Mouse (Mus musculus) lung, adult 2 months (tissue): ENCODE measurements at regions not wholly inside any gene's neighbourhood (a gene's known extent, or its start where the extent isn't known, plus 50 kb on each side); places are given as distances from the start of the nearest gene placed in this dataset.

Experiments
- DNase-seq: peaks from one replicate; pipeline ENCODE4 v3.0.0; 2022
- H3K4me1 ChIP-seq: fragments of 200-500 bp; 2 replicates; pipeline ENCODE4 v1.6.1; 2011; ENCODE audit warnings: low read length; ENCODE audit not compliant: control insufficient read depth, insufficient read depth
- H3K4me3 ChIP-seq: fragments of 200-500 bp; replicated peaks from 2 replicates; pipeline ENCODE3; 2011; ENCODE audit warnings: low read depth, mild to moderate bottlenecking, control low read depth, low read length; ENCODE audit errors: extremely low read depth
- CTCF ChIP-seq: fragments of 200-500 bp; IDR thresholded peaks from 2 replicates; pipeline ENCODE4 v1.5.1; 2011; ENCODE audit warnings: mild to moderate bottlenecking, low read length, control low read depth; ENCODE audit not compliant: insufficient read depth
- POLR2A ChIP-seq: fragments of 200-500 bp; IDR thresholded peaks from 2 replicates; pipeline ENCODE4 v1.6.1; 2011; ENCODE audit warnings: low read depth, mild to moderate bottlenecking, control low read depth, low read length, borderline replicate concordance; ENCODE audit errors: extremely low read depth
- WGBS: fragments of 180-500 bp; shearing (Covaris S2); methylation state at CpG from one replicate; pipeline ENCODE4 v1.1.7; 2018; 5-methylcytosine and 5-hydroxymethylcytosine counted together

GRCm38 (mm10) chr16:30778945-30779344 lies 179.4 kb downstream of the Fam43a start:
- WGBS, result 62% methylated on average over 5 of the region's 5 CpGs
- no peak for TF ChIP-seq POLR2A
- no peak for TF ChIP-seq CTCF
- Histone ChIP-seq H3K4me3 (no peak overlapping the region), H3K4me1 (peaks cover 10% of the 10 kb centered on the region; the same call in 1 of the 2 replicates)
- DNase-seq, result no peak

GRCm38 (mm10) chr16:30784261-30784660 lies 184.7 kb downstream of the Fam43a start:
- 96% methylated on average over 5 of the region's 5 CpGs for WGBS
- TF ChIP-seq POLR2A (no peak), CTCF (no peak)
- H3K4me3 ChIP-seq, result no peak overlapping the region
- no peak for DNase-seq
- peaks cover 9% of the 10 kb centered on the region for H3K4me1 ChIP-seq

- Histone ChIP-seq H3K4me1 (peaks cover 15% of the 10 kb centered on the region), H3K4me3 (no peak overlapping the region)
- DNase-seq, result no peak
- WGBS, result 91% methylated on average over 1 of the region's 1 CpGs
- TF ChIP-seq POLR2A (no peak), CTCF (no peak)
Observed at GRCm38 (mm10) chr16:30784949-30785348, 185.4 kb downstream of the Fam43a start.

- H3K4me3 ChIP-seq, result no peak overlapping the region
- peaks cover 24% of the 10 kb centered on the region for H3K4me1 ChIP-seq
- TF ChIP-seq CTCF (no peak), POLR2A (no peak)
- DNase-seq, result no peak
- 94% methylated on average over 3 of the region's 3 CpGs for WGBS
Observed at GRCm38 (mm10) chr16:30786060-30786459, 186.5 kb downstream of the Fam43a start.

DNA sequence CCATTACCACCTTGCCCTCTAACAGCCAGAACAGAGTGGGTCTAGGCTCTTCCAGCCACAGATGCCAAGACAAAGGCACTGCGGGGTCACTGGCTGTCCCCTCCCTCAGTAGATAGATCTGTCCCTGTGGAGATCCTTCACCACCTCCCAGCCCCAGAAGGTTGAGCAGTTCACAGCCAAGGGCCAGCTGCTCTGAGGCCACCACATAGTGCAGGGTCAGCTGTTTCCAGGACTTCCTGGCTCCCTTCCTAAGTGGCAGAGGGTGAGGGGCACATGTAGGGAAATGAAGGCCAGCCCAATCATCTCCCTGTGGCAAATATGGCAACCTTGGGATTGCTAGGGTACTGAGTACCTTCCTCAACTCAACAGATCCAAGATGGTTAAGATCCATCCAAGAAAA lies 187.8 kb downstream of the Fam43a start:
- Histone ChIP-seq H3K4me1 (peaks cover 28% of the 10 kb centered on the region), H3K4me3 (no peak overlapping the region)
- WGBS, result 71% methylated on average over 1 of the region's 1 CpGs
- DNase-seq, result no peak
- no peak for TF ChIP-seq CTCF
- no peak for TF ChIP-seq POLR2A

- no peak overlapping the region for H3K4me3 ChIP-seq
- 61% methylated on average over 11 of the region's 11 CpGs for WGBS
- H3K4me1 ChIP-seq, result peaks cover 32% of the 10 kb centered on the region
- TF ChIP-seq POLR2A, result no peak
- DNase-seq, result no peak
Observed at GRCm38 (mm10) chr16:30788321-30788781, 188.8 kb downstream of the Fam43a start.

- WGBS, result 64% methylated on average over 15 of the region's 15 CpGs
- no peak overlapping the region for H3K4me3 ChIP-seq
- TF ChIP-seq CTCF (no peak), POLR2A (no peak)
- H3K4me1 ChIP-seq, result peaks cover 32% of the 10 kb centered on the region
- DNase-seq, result peak; percentile 16
Observed at GRCm38 (mm10) chr16:30788944-30789781, 189.6 kb downstream of the Fam43a start.

DNA sequence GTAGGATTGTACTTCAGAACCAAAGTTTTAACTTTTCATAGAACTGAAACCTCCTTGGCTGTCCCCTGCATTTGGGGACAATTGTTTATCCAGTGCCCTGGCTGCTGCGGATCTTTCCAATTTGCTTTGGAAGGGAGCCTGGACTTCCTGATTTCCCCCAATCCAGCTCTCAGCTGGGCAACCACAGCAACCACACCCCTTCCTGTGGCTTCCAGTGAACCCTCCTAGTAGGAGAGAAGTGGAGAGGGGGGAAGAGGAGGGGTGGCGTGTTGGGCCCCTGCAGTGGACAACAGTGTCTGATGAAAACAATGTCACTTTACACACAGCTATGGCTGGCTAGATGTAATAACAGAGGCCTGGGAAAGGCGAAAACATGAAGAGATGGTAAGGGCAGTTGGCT lies 190.5 kb downstream of the Fam43a start:
- 13% methylated on average over 3 of the region's 3 CpGs for WGBS
- no peak overlapping the region for H3K4me3 ChIP-seq
- TF ChIP-seq POLR2A (no peak), CTCF (no peak)
- peaks cover 32% of the 10 kb centered on the region for H3K4me1 ChIP-seq
- DNase-seq, result peak; percentile 63

DNA sequence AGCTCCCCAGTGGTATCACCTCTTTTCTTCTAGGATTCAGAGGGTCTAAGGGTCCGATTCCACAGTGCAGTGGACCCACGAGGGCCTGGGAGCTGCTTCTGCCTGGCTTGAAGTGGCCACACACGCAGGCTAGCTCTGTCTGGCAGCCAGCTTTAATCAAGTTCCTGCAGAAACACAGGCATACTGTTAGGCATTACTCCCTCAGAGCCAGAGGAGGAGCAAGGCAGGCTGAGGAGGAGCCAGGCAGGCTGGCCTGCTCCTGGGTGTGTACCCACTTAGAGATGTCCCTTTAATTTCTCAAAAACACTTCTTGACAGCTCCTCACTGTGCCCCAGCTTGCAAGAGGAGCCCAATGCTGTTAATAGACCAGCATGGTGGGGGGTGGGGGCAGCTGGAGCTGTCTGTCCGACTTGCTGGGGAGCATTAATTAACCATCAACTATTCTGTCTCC lies 191.1 kb downstream of the Fam43a start:
- Histone ChIP-seq H3K4me1 (peaks cover 34% of the 10 kb centered on the region), H3K4me3 (no peak overlapping the region)
- TF ChIP-seq POLR2A, result peak; percentile 37; the same call in 1 of the 2 replicates
- no peak for TF ChIP-seq CTCF
- DNase-seq, result peak; percentile 43
- 10% methylated on average over 4 of the region's 4 CpGs for WGBS
